Mouse (Mus musculus) c-Kit-positive CD71-positive TER-119-positive erythroid progenitor cells, embryonic 14.5 days (primary cell): ENCODE measurements around the gene Sult1a1.

Source experiments
- DNase-seq: peaks from one replicate; pipeline ENCODE4 v3.0.0-alpha.2; 2013; ENCODE audit warnings: low spot score

Gene Sult1a1

DNA sequence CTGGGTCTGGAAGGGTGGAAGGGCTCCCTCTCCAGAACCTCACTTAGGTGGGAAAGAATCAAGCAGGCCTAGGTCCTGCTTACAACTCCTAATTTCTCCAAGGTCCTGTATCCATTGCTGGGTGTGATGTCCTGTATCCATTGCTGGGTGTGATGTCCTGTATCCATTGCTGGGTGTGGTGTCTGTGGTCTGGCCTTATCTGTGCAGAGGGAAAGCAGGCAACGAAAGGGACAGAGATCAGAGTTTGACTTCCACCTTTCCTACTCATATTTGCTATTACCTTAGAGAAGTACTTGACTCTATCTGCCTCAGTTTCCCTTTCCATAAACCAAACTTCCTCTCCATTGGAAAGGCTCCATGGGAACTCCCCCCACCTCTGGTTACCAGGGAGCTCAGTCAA, 52.9 kb downstream of the Sult1a1 start:
- no peak for DNase-seq
